Mouse (Mus musculus) olfactory bulb, adult 2 months (tissue): ENCODE results near the gene Prn.

Source experiments
- CTCF ChIP-seq: fragments of 200-500 bp; IDR thresholded peaks from 2 replicates; pipeline ENCODE4 v1.5.1; 2012; ENCODE audit warnings: low read depth, mild to moderate bottlenecking, low read length, moderate library complexity; ENCODE audit not compliant: insufficient read depth
- POLR2A ChIP-seq: fragments of 200-500 bp; IDR thresholded peaks from 2 replicates; pipeline ENCODE4 v1.6.1; 2012; ENCODE audit warnings: mild to moderate bottlenecking, low read depth, low read length, moderate library complexity; ENCODE audit not compliant: insufficient read depth

DNA sequence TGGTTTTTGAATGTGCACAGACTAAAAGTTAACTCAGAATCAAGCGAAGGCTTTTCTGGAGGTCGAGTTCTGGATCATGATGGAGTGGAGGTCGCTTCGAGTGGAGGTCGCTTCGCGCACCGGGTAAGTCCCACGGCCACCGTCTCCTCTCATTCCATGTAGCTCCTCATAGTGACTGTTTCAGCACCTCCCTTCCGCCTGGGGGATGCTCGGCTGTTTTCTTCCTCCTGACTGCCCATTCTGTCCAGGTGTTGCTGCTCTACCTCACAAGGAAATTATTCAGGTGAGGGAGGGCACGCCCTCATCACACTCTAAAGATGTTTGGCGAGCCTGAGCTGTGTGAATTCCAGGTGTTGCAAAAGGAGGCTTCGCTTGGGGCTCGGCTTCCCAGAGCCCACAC is 36.6 kb downstream of the Prn start:
- TF ChIP-seq POLR2A (no peak), CTCF (no peak)
